ENCODE assay signal across 29 mouse cellular contexts in genomic region chr15:79797096-79797495, GRCm38 (mm10). TPM values are rescaled to one million over a fixed set of nuclear protein-coding genes. Genes with fewer than 3 reads are reported as not detected.
"Had no signal": no experiment of that assay in that cellular context is flagged by ENCODE, and none has a peak within 500 bp of the region (broad histone marks: within the 10 kb centered on the region; RNA-seq: fewer than 3 reads in every experiment).

No protein-coding gene starts in this region.

- H3K27ac ChIP-seq: gastrocnemius, adult 2 months; heart, embryonic 10.5 days; hindbrain, embryonic 10.5 days; hindbrain, embryonic 13.5 days; hindbrain, embryonic 15.5 days; hindbrain, postnatal 0 days; kidney, embryonic 15.5 days; kidney, postnatal 0 days; limb, embryonic 13.5 days; limb, embryonic 15.5 days; liver, embryonic 12.5 days; liver, embryonic 14.5 days had no signal

- DNase-seq: gastrocnemius, adult 2 months; gastrocnemius, postnatal 10 days; gastrocnemius, postnatal 25 days; heart, adult 18-20 months; heart, postnatal 10 days; heart, postnatal 4 days; kidney, adult 11 months; kidney, adult 2 months; kidney, adult 9 months; kidney, postnatal 14 days; kidney, postnatal 36 days; layer of hippocampus, adult 9-11 months; layer of hippocampus, postnatal 36 days; left cerebral cortex, postnatal 4 days; lung, adult 18-20 months had no signal

- H3K4me3 ChIP-seq: gastrocnemius, adult 2 months; heart, embryonic 10.5 days; heart, embryonic 12.5 days; hindbrain, embryonic 10.5 days; hindbrain, embryonic 13.5 days; hindbrain, embryonic 15.5 days; kidney, embryonic 15.5 days; limb, embryonic 13.5 days; limb, embryonic 15.5 days; liver, embryonic 12.5 days had no signal

RNA-seq across cellular contexts. Expression of gene Npcd, which starts 36.9 kb away (rescaled TPM):
- total RNA-seq: granulocyte monocyte progenitor cell, adult 5-6 weeks; liver, adult 2 months had no signal
